Mouse (Mus musculus) lung, postnatal 0 days (tissue): ENCODE results near the gene Mark2. TPM values are rescaled to one million over a fixed set of nuclear protein-coding genes. Genes with fewer than 3 reads are reported as not detected.
A peak's percentile ranks its signal among the peaks of the same experiment; 100 is the strongest.

Source experiments
- ATAC-seq: fragments of 200-750 bp; cut with Nextera tagmentation; 2 replicates; pipeline ENCODE4 v1.8.0; 2017; ENCODE audit warnings: moderate library complexity
- DNase-seq: peaks from one replicate; pipeline ENCODE4 v3.0.0-alpha.2; 2016; ENCODE audit warnings: low spot score
- H3K27ac ChIP-seq: fragments of 300-500 bp; sonication (generic); 2 replicates; pipeline ENCODE4 v1.5.1; 2014; ENCODE audit warnings: antibody characterized with exemption, mild to moderate bottlenecking, low read length, mixed read lengths
- H3K27me3 ChIP-seq: fragments of 300-500 bp; sonication (generic); replicated peaks from 2 replicates; pipeline ENCODE4 v1.6.1; 2014; ENCODE audit warnings: low read length, mixed read lengths; ENCODE audit not compliant: insufficient read depth
- H3K36me3 ChIP-seq: fragments of 300-500 bp; sonication (generic); 2 replicates; pipeline ENCODE4 v1.6.1; 2014; ENCODE audit warnings: low read length, mixed read lengths; ENCODE audit not compliant: insufficient read depth
- H3K4me1 ChIP-seq: fragments of 300-500 bp; sonication (generic); 2 replicates; pipeline ENCODE4 v1.6.1; 2014; ENCODE audit warnings: antibody characterized with exemption, low read depth, low read length, mixed read lengths; ENCODE audit not compliant: insufficient read depth
- H3K4me2 ChIP-seq: fragments of 300-500 bp; sonication (generic); replicated peaks from 2 replicates; pipeline ENCODE4 v1.6.1; 2014; ENCODE audit warnings: low read depth, mild to moderate bottlenecking, low read length, moderate library complexity, mixed read lengths
- H3K4me3 ChIP-seq: fragments of 300-500 bp; sonication (generic); 2 replicates; pipeline ENCODE4 v1.5.1; 2014; ENCODE audit warnings: low read depth, low read length
- H3K9ac ChIP-seq: fragments of 300-500 bp; sonication (generic); replicated peaks from 2 replicates; pipeline ENCODE4 v1.6.1; 2014; ENCODE audit warnings: low read depth, mild to moderate bottlenecking
- H3K9me3 ChIP-seq: fragments of 300-500 bp; sonication (generic); 2 replicates; pipeline ENCODE4 v1.6.1; 2016; ENCODE audit warnings: low read length, mixed read lengths
- CTCF ChIP-seq: IDR thresholded peaks from 2 replicates; pipeline ENCODE4 v1.5.1; 2016; ENCODE audit warnings: antibody characterized with exemption, mild to moderate bottlenecking
- EP300 ChIP-seq: IDR thresholded peaks from 2 replicates; pipeline ENCODE4 v1.6.1; 2016; ENCODE audit warnings: antibody characterized with exemption, mild to moderate bottlenecking, control low read depth
- WGBS: fragments of 180-500 bp; shearing (Covaris S2); extraction: QIAGEN DNeasy Blood & Tissue Kit; methylation state at CpG from one replicate; pipeline ENCODE4 v1.1.7; 2014; 5-methylcytosine and 5-hydroxymethylcytosine counted together
- polyA plus RNA-seq: library from polyadenylated mRNA; unstranded; fragments of >200 nt; fragmentation: Nextera tagmentation; extraction: Ambion mirVana; gene quantifications from 2 replicates; pipeline ENCODE4 v1.2.1, GENCODE M21; 2015

Mark2 gene
- polyA plus RNA-seq, 1 experiment from 2014 or later: 29.8 TPM

- WGBS: 76% methylated on average over 10 of the region's 13 CpGs
- Histone ChIP-seq H3K4me1 (peaks cover 3% of the 10 kb centered on the region; the same call in 1 of the 2 replicates), H3K4me3 (no peak overlapping the region), H3K4me2 (no peak overlapping the region), H3K27me3 (no peaks in the 10 kb centered on the region), H3K36me3 (peaks cover 21% of the 10 kb centered on the region), H3K9me3 (no peaks in the 10 kb centered on the region), H3K9ac (no peak overlapping the region), H3K27ac (no peak overlapping the region)
- no peak for TF ChIP-seq EP300
- TF ChIP-seq CTCF: no peak
- DNase-seq (no peak), ATAC-seq (no peak)
Measured at GRCm38 (mm10) chr19:7274326-7274990, 67.2 kb downstream of the Mark2 start.

DNA sequence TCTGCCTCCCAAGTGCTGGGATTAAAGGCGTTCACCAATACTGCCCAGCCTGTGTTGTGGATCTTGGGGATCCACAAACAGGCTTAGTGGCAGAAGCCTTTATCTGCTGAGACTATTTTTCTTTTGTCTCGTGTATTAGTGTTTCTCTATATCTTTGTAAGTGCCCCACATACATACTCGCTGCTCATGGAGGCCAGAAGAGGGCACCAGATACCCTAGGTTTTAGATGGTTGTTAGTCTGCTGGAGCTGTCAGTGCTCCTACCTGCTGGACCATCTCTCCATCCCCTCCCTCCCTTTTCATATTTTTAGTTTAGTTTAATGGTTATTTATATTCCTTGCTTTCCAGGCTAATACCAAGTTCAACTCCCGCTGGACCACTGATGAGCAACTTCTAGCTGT, 68.2 kb downstream of the Mark2 start:
- H3K36me3 ChIP-seq: peaks cover 21% of the 10 kb centered on the region

DNA sequence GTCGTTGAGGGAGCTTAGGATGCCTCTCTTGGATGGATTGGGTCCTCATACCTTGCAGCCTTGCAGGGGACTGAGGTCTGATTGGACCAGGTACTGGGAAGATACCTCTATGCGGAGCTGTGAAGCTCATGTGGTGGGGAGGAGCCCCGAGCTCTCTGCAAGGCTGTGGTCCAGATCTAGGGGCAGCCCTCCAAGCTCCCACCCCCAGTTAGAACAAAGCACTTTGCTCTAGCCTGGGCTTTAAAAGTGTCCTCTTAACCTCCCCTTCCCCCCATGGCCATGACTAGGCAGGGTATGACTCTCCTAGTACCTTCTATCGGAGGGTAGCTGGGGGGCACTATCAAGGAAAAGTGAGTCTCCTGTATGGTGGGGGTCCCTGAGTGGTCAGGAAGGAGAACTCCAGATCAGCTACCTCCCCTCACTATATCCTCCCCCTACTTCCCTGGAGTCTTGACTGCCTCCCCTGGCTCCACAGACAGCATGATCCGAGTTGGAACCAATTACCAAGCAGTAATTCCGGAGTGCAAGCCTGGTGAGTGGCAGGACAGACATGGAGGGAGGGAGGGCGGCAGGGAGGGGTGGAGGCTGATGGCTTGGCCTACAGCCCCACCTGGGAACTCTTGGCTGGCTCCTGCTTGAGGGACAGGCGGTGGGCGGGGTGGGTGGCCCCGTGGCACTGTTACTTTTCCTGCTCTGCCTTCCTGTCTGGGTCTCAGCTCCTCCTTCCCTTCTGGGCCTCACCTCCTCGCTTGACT, 72.2 kb downstream of the Mark2 start:
- DNase-seq (no peak), ATAC-seq (no peak)
- H3K4me3 ChIP-seq: peak overlapping the region; percentile 56; the same call in 1 of the 2 replicates
- peak overlapping the region; percentile 32 for H3K9ac ChIP-seq
- no peaks in the 10 kb centered on the region for H3K27me3 ChIP-seq
- peak overlapping the region; percentile 99 for H3K4me2 ChIP-seq
- TF ChIP-seq CTCF: no peak
- no peak for TF ChIP-seq EP300
- no peaks in the 10 kb centered on the region for H3K36me3 ChIP-seq
- no peaks in the 10 kb centered on the region for H3K9me3 ChIP-seq
- H3K27ac ChIP-seq: no peak overlapping the region
- WGBS: 14% methylated on average over 11 of the region's 11 CpGs
- H3K4me1 ChIP-seq: peaks cover 22% of the 10 kb centered on the region

More for the DNA sequence above, 68.2 kb downstream of the Mark2 start:
- ATAC-seq (no peak), DNase-seq (no peak)
- TF ChIP-seq EP300: no peak
- peak; percentile 41 for TF ChIP-seq CTCF
- Histone ChIP-seq H3K9ac (no peak overlapping the region), H3K4me1 (peaks cover 13% of the 10 kb centered on the region; the same call in 1 of the 2 replicates), H3K4me2 (no peak overlapping the region), H3K4me3 (no peak overlapping the region), H3K27ac (no peak overlapping the region), H3K9me3 (no peaks in the 10 kb centered on the region), H3K27me3 (no peaks in the 10 kb centered on the region)
- WGBS: 94% methylated on average over 4 of the region's 4 CpGs

- Histone ChIP-seq H3K9ac (peak overlapping the region; percentile 32), H3K36me3 (no peaks in the 10 kb centered on the region), H3K4me2 (peak overlapping the region; percentile 99), H3K27ac (no peak overlapping the region), H3K27me3 (no peaks in the 10 kb centered on the region), H3K4me3 (peak overlapping the region; percentile 56), H3K4me1 (peaks cover 22% of the 10 kb centered on the region), H3K9me3 (no peaks in the 10 kb centered on the region)
- no peak for TF ChIP-seq EP300
- peak; percentile 82 for TF ChIP-seq CTCF
- DNase-seq (peak; percentile 71), ATAC-seq (peak; percentile 49)
- under 1% methylated on average over 28 of the region's 30 CpGs for WGBS
Measured at GRCm38 (mm10) chr19:7268722-7269090, 73.0 kb downstream of the Mark2 start.

DNA sequence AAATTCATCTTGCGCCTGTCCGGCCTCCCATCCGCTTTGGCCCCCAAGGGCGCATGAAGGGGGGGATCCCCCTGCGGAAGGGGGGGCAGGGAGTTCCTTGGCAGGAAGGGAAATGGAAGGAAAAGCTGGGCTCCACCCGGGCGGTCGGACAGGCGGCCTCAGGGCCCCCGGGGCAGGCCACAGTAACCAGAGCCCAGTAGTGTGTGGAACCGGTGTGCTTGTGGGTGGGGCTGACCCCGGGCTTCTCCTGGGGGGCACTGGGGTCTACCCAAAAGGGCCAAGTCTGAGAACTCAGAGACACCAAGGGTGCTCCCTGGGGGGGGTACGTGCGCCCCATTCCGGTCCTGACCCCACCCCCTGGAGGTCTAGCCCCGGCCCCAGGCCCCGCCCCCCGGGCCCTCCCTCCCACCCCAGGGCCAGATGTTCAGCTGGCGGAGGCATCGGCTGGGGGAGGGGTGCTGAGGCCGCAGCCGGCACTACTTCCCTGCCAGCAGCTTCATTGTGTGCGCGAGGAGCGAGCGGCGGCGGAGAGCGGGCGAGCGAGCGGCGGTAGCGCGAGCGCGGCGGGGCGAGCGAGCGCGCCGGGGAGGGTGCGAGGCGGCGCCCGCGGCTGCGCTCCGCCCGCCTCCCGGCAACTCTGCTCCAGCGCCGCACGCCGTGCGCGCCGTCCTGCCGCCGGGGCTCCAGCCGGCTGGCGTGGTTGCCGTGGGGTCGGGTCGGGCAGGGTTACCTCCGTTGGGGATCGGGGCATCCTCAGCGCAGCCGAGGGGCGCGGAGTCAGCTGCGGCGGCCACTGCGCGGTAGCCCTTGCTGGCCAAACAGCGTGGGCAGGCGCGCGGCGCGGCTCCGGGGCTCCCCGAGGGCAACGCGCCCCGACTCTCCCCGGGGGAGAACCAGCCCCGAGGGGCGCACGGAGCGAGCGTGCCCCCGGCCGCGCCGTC, 73.6 kb downstream of the Mark2 start:
- under 1% methylated on average over 61 of the region's 97 CpGs for WGBS
- TF ChIP-seq CTCF (no peak), EP300 (no peak)
- peak overlapping the region; percentile 56 for H3K4me3 ChIP-seq
- no peaks in the 10 kb centered on the region for H3K36me3 ChIP-seq
- no peaks in the 10 kb centered on the region for H3K27me3 ChIP-seq
- peak overlapping the region; percentile 26 for H3K27ac ChIP-seq
- H3K4me1 ChIP-seq: peaks cover 22% of the 10 kb centered on the region
- peak overlapping the region; percentile 32; the same call in 1 of the 2 replicates for H3K9ac ChIP-seq
- H3K9me3 ChIP-seq: no peaks in the 10 kb centered on the region
- DNase-seq: peak; percentile 92
- ATAC-seq: peak; percentile 80
- peak overlapping the region; percentile 99 for H3K4me2 ChIP-seq
